Mouse (Mus musculus): ENCODE measurements at regions not wholly inside any gene's neighbourhood (a gene's known extent, or its start where the extent isn't known, plus 50 kb on each side); places are given as distances from the start of the nearest gene placed in this dataset.

DNA sequence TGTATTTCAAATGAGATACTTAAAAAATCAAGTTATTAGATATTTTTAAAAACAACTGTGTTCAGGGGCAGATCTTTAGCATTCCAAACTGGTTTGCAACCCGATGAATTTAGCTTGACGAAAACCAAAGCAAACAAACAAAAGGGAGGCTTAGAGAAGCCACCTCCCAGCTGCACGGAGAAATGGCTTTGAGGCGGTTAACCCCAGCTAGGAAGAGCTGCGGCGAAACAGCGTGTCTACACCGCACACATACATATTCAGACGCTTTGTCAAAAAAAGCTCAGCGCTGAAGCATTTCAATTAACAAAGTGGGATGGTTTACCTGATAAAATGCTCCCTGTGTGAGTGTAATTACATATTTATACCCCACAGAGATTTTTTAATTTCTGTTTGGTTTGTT is 123.0 kb upstream of the Ap5m1 start:
- WGBS: 61% methylated on average over 10 of the region's 10 CpGs
- DNase-seq (ENCODE audit: low read depth, low spot score): no peak

DNA sequence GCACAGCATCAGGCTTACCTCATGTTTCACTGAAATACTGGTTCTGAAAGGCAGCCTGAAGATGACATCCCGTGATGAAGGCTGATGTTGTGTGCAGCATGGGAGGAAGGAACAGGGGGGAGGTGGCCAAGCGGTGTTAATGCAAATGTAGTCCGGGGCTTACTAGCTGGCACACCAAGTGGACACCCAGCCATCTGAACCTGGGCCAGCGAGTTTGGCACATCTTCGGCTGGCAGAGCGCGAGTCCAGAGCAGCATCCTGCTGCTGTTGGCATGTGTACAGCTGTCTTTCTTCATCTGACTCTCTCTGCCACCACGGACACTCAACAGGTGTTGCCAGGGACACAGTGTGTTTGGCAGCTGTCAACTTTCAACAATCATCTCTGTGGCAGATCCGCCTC is 135.0 kb upstream of the Ap5m1 start:
- no peak for DNase-seq (ENCODE audit: low read depth, low spot score)

DNA sequence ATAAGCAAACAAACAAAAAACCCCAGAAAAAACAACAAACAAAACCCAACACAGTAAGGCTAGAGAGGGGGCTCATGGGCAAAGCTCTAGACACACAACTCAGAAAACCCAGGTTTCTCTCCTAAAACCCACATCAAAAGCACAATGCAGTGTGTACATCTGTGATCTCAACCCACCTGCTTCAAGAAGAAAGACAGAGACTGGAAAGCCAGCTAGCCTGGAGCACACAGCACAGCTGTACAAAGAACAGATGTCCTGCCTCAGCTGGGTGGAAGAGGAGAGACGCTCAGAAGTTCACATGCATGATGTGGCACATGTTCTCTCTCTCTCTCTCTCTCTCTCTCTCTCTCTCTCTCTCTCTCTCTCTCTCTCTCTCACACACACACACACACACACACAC is 140.0 kb upstream of the Ap5m1 start:
- WGBS: 31% methylated on average over 1 of the region's 1 CpGs
- DNase-seq (ENCODE audit: low read depth, low spot score): no peak

More for the DNA sequence above, 135.0 kb upstream of the Ap5m1 start:
- WGBS: 79% methylated on average over 9 of the region's 9 CpGs

DNA sequence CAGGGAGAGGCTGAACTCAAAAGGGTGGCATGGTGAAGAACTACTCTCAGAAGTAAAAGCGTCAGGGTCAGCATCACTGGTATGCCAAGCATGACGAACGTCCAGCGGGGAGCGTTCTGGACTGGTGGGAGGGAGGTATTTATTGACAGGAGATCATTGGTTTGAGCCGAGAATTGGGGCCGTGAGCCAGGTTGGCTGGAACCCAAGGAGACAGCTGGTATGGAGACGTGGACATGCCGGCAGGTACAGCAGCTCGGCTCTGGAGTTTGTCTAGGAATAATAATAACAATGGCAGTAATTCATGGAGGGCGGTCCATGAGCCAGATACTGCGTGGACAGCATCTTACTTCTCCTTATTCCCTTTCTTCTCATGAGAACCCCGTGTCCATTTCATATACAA is 156.5 kb upstream of the Ap5m1 start:
- 39% methylated on average over 13 of the region's 13 CpGs for WGBS
- no peak for DNase-seq (ENCODE audit: low read depth, low spot score)

DNA sequence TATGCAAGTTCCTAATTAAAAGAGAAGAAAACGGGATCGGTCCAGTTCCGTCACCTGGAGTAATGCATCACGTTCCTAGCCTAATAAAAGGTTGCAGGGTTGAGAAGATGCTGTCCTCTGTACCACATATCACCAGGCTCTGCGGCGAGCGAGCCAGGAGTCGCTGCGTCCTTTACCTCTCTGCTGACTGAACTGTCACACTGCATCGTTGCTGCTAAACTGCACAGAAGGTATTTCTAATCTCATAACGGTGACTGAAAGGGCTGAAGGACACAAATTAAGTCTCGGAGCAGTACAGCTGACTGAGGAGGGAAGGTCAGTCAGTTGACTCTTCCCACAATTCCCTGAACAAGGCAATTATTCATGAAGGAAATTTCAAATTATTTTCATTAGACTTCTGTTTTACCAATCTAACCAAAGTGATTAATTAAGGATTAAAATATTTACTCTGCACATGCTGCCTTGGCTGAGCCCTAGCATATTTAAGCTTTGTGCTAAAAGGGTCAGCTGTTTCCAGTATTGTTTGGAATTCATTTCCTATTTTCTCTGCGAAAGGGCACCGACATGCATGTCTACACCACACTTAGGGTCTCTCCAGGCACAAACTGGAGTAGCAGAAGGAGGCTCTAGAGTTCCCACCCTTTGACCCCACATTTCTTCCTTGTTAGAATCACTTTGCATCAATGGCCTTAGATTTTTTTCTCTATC is 157.8 kb upstream of the Ap5m1 start:
- 79% methylated on average over 14 of the region's 14 CpGs for WGBS
- no peak for DNase-seq (ENCODE audit: low read depth, low spot score)

DNA sequence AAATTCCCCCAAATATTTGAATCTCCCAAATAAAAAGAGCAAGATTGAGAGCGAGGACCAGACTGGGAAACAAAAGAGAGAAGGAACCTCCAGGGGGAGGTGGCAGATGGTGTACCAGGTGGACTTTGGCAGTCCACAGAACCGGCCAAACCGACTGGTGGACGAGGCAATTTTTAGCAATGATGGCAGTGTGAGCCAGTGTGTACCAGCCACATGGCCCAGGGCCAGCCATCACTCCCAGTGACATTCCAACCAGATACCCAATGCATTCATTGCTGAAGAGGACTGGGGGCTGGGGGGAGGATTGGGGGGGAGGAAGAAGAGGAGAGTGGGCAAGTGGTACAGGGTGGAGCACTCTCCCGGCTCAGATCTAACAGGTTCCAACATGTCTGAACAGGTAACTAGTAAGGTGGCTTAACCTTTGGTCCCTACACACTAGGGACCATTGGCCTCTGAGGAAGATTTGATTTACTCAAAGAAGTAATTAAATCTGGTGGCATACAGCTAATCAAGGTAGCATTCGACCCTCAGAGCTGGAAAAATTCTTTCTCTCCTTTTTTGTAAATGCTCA is 158.4 kb upstream of the Ap5m1 start:
- 56% methylated on average over 6 of the region's 6 CpGs for WGBS
- no peak for DNase-seq (ENCODE audit: low read depth, low spot score)

DNA sequence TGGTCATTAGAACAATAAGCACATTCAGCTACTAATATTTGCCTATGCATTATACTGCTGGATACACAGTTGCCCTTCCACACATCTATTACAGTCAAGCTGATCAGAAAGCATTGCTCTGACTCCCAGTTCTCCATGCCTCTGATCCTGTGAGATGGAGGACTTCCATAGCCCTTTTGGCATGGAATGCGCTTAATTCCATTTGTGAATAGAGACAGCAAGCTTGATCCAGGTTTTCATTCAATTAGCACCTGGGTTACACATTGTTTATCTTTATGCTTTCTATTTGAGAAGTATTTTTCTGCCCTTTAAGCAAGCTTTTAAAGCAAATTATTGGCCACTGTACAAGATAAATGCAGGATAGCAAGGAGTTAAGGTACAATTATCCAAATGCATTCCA is 158.9 kb upstream of the Ap5m1 start:
- WGBS: 92% methylated on average over 1 of the region's 1 CpGs

DNA sequence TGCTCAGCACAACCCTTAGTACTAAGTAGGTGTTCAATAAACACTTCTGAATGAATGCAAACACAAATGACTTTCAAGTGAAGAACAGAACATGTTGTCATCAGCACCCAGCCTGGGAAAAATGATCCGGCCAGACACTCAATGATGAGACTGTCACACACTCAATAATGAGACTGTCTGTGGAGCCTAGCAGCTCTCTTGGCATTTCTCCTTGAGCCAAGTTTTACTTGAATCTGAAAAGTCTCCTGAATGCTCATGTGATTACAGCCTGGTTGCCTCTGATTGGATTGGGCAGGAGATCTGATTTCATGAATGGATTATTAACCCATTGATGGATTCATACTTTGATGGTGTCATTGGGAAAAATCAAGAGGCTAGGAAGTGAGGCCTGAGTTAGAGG is 161.3 kb upstream of the Ap5m1 start:
- 95% methylated on average over 1 of the region's 1 CpGs for WGBS
- no peak for DNase-seq (ENCODE audit: low read depth, low spot score)

More for the DNA sequence above, 158.9 kb upstream of the Ap5m1 start:
- DNase-seq (ENCODE audit: low read depth, low spot score): no peak

DNA sequence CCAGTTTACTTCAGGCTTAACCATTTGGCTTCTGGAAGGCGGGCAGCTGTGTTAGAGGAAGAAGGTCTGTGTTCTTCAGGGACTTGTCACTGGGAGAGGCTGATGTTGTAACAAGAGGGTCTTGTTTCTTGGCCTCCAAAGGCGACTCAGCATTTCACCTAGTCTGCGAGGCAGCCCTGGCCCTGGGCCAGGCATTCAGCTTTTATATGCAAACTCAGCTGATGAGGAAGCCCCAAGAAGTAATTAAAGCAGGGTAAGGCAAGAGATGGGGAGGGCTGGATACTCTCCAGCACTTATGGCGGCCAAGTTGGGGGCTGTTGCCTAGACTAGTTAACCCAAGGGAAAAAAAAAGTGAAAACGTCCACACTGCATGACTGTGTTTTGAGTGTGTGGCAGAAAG is 162.4 kb upstream of the Ap5m1 start:
- WGBS: 23% methylated on average over 5 of the region's 5 CpGs
- DNase-seq (ENCODE audit: low read depth, low spot score): no peak

DNA sequence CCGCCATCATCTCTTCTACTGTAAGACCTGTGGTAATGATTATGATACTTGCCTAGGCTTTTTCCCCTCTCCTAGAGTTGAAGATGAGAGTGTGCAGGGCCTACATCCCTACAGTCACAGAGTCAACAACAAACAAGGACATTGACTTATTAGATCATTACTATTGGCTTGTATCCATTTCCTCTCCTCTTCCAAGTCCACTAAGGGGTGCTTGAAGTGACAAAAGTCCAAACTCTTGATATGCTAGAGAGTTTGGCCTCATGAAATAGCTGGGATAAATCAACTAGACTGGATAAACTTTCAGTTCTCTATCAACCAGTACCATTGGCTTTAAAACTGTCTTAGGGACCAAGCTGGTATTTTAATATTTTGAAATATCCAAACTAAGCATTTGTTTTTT is 165.7 kb upstream of the Ap5m1 start:
- 97% methylated on average over 1 of the region's 1 CpGs for WGBS
- DNase-seq (ENCODE audit: low read depth, low spot score): no peak

DNA sequence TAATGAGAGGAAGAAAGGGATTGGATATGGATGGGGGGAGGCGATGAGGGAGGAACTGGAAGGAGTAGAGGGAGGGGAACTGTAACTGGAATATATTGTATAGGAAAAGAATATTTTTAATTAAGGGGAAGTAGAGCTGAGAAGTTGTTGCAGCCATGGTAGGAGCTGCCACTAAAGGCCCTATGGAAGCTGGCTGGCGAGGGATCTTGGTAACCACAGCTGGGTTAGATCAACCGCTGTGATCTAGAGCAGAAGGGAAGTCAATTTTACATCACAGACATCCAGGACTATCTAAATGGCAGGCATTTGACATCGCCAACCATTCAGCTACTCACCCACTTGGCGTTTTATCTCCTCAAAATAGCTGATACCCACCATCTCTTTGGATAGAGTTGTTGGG is 168.8 kb upstream of the Ap5m1 start:
- DNase-seq (ENCODE audit: low read depth, low spot score): no peak
- 85% methylated on average over 5 of the region's 5 CpGs for WGBS

DNA sequence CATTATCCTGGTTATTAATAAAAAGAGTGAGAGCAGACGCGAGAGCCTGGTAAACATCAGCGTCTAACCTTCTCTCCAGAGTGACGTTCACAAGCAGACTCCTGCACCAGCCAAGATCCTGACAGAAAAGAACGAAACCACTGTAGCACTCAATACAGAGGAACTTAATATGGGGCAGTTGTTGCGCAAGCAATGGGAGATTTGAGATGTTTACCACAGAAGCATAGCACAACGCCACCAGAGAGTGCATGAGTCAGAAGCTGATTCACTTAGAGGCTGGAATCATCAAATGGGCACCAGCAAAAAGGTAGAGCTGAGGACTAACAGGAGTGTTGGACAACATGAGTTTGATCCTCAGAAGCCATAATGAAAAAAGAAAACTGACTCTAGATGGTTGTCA is 169.7 kb upstream of the Ap5m1 start:
- no peak for DNase-seq (ENCODE audit: low read depth, low spot score)

DNA sequence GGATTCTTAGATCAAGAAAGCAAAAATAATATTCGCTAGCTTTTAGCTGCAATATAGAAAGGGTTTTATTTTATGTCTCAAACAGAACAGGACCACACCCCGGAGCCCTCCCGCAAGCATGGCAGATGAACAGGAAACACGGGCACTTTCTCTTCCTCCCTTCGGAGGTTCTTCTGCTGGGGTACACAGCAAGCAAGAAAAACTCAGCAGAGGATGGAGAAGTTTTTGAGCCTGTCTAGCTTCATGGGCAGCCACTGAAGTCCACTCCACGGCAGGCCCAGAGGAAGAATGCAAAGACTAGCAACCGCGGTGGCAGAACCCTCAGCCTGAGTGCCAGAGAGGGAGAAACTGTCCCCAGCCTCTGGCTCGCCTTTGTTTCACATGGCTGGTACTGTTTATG is 174.7 kb upstream of the Ap5m1 start:
- DNase-seq (ENCODE audit: low read depth, low spot score): no peak
- WGBS: 62% methylated on average over 9 of the region's 9 CpGs

More for the DNA sequence above, 169.7 kb upstream of the Ap5m1 start:
- WGBS: 77% methylated on average over 7 of the region's 7 CpGs

DNA sequence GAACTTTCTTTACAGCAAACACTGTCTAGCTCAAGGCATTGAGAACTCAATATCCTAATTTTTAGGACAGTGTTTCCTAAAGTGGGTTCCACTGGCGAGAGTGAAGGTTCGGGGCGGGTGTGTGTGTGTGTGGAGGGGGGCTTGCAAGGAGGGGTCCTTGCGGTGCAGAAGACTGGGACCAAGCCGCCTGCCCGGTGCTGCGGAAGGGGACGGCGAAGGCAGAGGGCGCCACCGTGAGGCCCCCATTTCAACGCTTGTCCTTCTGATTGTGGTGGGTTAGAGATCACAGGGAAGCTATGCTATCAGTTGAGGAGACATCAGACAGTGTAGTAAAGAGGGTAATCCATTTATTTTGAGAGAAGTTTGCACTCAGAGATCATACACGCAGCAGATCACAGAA is 176.9 kb upstream of the Ap5m1 start:
- no peak for DNase-seq (ENCODE audit: low read depth, low spot score)
- WGBS: 19% methylated on average over 13 of the region's 13 CpGs

DNA sequence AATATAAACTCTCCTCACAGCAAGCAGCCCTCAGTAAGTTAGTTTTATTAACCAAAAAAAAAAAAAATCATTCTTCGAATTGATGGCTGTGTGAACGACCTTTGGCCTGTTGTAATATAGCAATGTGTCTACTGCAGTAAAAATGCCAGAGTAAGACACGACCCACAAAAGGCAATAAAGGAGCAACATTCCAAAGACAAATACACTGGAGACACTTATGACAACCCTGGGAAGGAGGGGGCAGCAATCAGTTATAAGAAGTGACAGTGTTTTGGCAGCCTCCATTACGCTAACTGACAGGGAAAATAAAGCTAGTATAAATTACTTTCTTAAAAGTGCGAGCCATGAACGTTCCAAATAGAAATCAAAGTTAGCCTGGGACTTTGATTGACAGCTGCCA is 185.9 kb upstream of the Ap5m1 start:
- peak; percentile 43 for DNase-seq (ENCODE audit: low read depth, low spot score)
- 12% methylated on average over 6 of the region's 6 CpGs for WGBS

DNA sequence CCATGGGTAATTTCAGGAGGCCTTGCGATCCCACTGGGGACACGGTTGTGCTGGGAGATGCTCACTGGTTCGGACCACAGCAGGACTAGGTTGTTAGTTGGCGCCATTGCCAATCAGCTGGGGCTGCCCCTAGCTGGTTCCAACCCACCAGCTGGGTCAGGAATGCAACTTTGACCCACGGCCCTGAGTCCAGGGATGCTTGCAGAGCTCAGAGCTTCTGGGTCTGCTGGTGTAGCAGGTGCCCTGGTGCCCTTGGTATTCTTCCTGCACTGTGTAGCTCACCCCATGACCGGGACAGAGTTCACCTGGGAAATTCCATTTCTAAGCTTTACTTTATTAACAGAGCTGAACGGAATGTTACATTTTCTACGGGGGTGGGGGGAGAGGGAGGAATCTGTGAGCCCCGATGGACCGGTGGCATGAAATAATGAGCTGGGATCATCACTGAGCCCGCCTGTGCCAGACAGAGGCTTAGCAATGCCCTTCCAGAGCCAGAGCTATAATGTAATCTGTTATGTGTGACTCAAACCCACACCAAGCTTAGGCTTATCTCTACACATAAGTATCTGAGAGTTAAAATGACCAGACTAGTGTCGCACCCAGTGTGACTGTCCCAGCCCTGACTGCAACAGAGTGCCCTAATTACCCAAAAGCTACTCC is 187.8 kb upstream of the Ap5m1 start:
- no peak for DNase-seq (ENCODE audit: low read depth, low spot score)
- 76% methylated on average over 12 of the region's 12 CpGs for WGBS

DNA sequence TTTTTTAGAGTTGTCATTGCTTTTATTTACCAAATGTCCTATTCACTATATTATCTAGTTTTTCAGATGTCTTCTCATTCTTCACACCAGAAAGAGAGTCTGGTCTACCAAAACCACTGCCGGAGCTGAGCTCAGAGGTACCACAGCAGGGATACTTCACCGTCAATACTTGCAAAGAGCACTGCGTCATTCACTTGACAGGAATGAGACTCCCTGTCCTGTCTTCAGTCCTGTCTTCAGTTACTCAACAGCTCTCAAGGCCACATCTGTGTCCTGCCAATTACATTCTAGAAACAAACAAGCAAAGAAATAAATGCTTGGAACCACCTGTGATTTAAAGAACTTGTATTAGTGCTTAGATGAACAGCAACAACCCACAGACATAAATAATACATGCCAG is 194.6 kb upstream of the Ap5m1 start:
- no peak for DNase-seq (ENCODE audit: low read depth, low spot score)
- WGBS: 90% methylated on average over 3 of the region's 3 CpGs

DNA sequence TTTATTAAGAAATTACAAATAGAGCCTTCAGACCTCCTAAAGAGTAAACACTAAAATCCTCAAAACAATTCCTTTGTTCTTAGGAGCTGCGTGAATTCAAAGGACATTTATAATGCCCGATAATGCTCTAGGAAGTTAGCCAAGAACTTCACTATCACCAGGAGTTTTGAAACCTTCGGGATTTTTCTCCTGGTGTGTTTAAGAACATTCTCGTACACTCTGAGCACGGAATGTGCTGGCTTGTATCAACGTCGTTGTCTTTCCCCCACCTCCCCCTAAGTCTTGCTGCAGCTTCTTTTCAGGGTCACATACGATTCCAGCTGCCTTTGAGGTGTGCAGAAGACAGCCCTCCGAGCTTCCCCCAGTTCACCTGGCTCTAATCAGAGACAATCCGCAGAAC is 195.9 kb upstream of the Ap5m1 start:
- DNase-seq (ENCODE audit: low read depth, low spot score): no peak
- WGBS: 43% methylated on average over 10 of the region's 10 CpGs

DNA sequence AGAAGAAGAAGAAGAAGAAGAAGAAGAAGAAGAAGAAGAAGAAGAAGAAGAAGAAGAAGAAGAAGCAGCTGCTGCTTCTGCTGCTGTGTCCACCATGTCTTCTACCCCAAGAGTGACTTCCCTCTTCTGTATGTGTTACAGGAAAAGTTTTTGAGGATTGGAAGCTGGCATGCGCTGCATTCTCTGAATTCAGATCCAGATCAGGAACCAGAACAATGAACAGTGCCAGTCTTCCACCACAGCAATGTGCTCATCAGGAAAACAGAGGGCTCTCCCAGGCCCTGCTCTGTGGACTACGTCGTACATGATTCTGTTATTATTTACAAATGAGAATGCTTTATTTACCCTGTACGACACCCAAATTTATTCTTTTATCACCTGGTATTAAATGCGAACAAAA is 181.8 kb upstream of the Otx2 start:
- no peak for DNase-seq (ENCODE audit: low read depth, low spot score)
- WGBS: 76% methylated on average over 5 of the region's 5 CpGs

DNA sequence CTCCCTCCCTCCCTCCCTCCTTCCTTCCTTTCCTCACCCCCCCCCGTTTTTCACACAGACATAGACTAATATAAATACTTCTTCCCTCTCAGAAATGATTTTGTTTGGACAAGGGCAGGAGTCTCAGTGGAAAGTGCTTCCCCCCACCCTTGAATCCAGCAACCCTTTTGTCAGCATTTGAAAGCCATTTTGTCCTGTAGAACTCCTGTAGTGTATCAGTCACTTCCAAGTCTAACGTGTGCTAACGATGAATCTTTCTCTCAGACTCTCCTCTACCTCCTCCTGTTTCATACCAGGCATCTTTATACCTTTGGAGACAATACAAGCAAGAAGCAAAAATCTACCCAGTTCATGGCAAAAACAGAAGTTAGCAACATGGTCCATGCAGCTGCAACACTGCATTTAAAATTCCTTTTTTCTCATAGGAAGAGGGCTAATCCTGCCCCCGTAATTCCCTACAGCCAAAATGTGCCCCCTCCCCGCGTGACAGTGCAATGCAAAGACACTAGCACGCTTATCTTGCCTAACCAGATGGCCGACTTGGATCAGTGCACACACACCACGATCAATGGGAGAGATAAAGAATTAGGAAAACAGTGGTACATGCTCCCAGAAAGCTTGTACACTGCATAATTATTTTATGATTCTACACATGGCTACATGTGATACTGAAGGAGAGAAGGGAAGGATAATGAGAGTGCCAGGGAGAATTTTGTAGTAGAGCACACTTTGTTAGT is 180.7 kb upstream of the Otx2 start:
- 33% methylated on average over 9 of the region's 9 CpGs for WGBS
- no peak for DNase-seq (ENCODE audit: low read depth, low spot score)

All from large intestine, adult 2 months (tissue).